Mouse (Mus musculus) hindbrain, embryonic 15.5 days (tissue): ENCODE measurements around the gene Zscan21. TPM values are rescaled to one million over a fixed set of nuclear protein-coding genes. Genes with fewer than 3 reads are reported as not detected.
"Not testable (repeated sequence)": the region's sequence is repeated elsewhere in the genome, so short reads cannot be mapped to it uniquely, and the experiment has no call there.

Experiments used
- ATAC-seq: fragments of 200-750 bp; cut with Nextera tagmentation; 2 replicates; pipeline ENCODE4 v1.8.0; 2017; ENCODE audit warnings: low read depth, moderate number of reproducible peaks, moderate TSS enrichment; ENCODE audit not compliant: low FRiP score
- H3K27ac ChIP-seq: fragments of 300-500 bp; sonication (generic); replicated peaks from 2 replicates; pipeline ENCODE4 v1.5.1; 2015; ENCODE audit warnings: mild to moderate bottlenecking, inconsistent platforms
- H3K27me3 ChIP-seq: fragments of 300-500 bp; sonication (generic); 2 replicates; pipeline ENCODE4 v1.6.1; 2015; ENCODE audit warnings: control low read depth, inconsistent platforms
- H3K36me3 ChIP-seq: fragments of 300-500 bp; sonication (generic); 2 replicates; pipeline ENCODE4 v1.6.1; 2015; ENCODE audit warnings: control low read depth, inconsistent platforms
- H3K4me1 ChIP-seq: fragments of 300-500 bp; sonication (generic); replicated peaks from 2 replicates; pipeline ENCODE4 v1.6.1; 2015; ENCODE audit warnings: control low read depth, inconsistent platforms
- H3K4me2 ChIP-seq: fragments of 300-500 bp; sonication (generic); 2 replicates; pipeline ENCODE4 v1.6.1; 2015; ENCODE audit warnings: moderate library complexity, mild to moderate bottlenecking, inconsistent platforms
- H3K4me3 ChIP-seq: fragments of 300-500 bp; sonication (generic); 2 replicates; pipeline ENCODE4 v1.5.1; 2015; ENCODE audit warnings: mild to moderate bottlenecking, inconsistent platforms
- H3K9ac ChIP-seq: fragments of 300-500 bp; sonication (generic); 2 replicates; pipeline ENCODE4 v1.6.1; 2015; ENCODE audit warnings: inconsistent platforms
- H3K9me3 ChIP-seq: fragments of 300-500 bp; sonication (generic); 2 replicates; pipeline ENCODE4 v1.6.1; 2016; ENCODE audit warnings: control low read depth, inconsistent platforms
- WGBS: fragments of 180-500 bp; shearing (Covaris S2); methylation state at CpG from one replicate; pipeline ENCODE4 v1.1.7; 2015; 5-methylcytosine and 5-hydroxymethylcytosine counted together
- polyA plus RNA-seq: library from polyadenylated mRNA; unstranded; fragments of >200 nt; fragmentation: Nextera tagmentation; extraction: Ambion mirVana; gene quantifications from 2 replicates; pipeline ENCODE4 v1.2.1, GENCODE M21; 2015

The Zscan21 gene
- polyA plus RNA-seq, 1 experiment from 2014 or later = 81.4 TPM

DNA sequence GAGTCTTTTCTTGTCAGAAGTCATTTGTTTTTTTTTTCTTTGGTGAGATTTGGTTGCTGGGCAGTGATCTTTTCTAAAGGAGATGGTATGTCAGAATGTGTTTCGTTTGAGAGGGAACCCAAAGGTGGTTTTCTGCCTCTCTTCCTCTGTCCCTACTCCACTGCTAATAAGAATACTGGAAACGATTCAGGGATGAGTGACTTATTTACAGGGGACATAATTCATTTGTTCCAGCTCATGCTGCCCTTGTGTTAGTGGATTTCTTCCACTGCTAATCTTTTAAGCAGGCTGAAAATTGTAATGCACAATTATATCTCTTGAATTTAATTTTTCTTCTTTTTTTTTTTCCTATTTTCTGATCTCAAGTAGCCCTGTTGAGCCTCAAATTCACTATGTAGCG is 29.9 kb upstream of the Zscan21 start:
- WGBS = 72% methylated on average over 3 of the region's 3 CpGs
- no peak overlapping the region; the same call in 1 of the 2 replicates for H3K9ac ChIP-seq
- peak overlapping the region; percentile 86; the same call in 1 of the 2 replicates for H3K4me3 ChIP-seq

DNA sequence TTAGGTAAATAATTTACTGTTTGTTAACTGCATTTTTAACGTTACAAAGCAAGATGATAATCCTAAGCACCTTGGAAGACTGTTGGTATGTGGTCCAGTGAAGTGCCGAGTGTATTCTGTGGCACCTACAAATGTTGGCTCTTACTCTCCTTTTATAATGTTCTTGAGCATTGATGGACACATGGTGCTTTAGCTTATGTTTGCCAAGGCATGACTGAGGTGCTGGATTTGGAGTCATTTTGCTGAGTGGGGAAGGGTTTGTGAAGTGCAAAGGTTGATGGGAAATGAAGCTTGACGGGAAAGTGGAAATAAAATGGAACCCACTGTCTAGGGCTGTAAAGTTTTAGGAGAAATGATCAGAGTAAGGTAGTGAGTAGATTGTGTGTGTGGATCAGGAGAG is 28.3 kb upstream of the Zscan21 start:
- no peaks in the 10 kb centered on the region for H3K9me3 ChIP-seq
- H3K4me3 ChIP-seq = no peak overlapping the region
- peaks cover 6% of the 10 kb centered on the region for H3K36me3 ChIP-seq
- no peak overlapping the region for H3K9ac ChIP-seq
- H3K4me2 ChIP-seq = no peak overlapping the region
- ATAC-seq = no peak
- 84% methylated on average over 3 of the region's 3 CpGs for WGBS
- H3K27me3 ChIP-seq = no peaks in the 10 kb centered on the region
- no peak overlapping the region for H3K27ac ChIP-seq
- H3K4me1 ChIP-seq = peaks cover 36% of the 10 kb centered on the region

More for the DNA sequence above, 29.9 kb upstream of the Zscan21 start:
- H3K4me1 ChIP-seq = peaks cover 36% of the 10 kb centered on the region
- H3K4me2 ChIP-seq = peak overlapping the region; percentile 78
- H3K36me3 ChIP-seq = no peaks in the 10 kb centered on the region
- no peak for ATAC-seq
- no peak overlapping the region for H3K27ac ChIP-seq
- no peaks in the 10 kb centered on the region for H3K9me3 ChIP-seq
- no peaks in the 10 kb centered on the region for H3K27me3 ChIP-seq

DNA sequence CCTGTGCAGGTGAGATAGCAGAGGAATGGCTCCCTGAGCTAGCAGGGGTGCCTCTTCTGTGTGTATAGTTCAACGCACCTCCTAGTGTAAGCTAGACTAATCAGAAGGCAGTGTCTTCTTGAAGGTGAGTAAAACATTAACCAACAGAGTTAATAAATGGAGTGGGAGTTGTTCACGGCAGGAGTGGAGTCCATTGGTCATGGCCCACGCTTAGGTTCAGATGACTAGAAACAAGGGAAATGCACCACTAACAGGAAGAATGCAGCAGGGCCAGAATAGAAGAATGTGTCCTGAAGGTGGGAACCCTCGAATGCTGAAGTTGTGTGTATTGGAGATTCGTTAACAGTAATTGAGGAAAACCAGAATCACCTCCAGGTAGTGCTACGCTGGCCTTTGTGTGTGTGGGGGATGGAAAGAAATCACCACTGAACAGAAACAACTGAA is 27.6 kb upstream of the Zscan21 start:
- no peak overlapping the region for H3K4me2 ChIP-seq
- 79% methylated on average over 6 of the region's 6 CpGs for WGBS
- no peaks in the 10 kb centered on the region for H3K9me3 ChIP-seq
- H3K27ac ChIP-seq = no peak overlapping the region
- no peak for ATAC-seq
- H3K9ac ChIP-seq = no peak overlapping the region
- H3K4me3 ChIP-seq = no peak overlapping the region
- H3K36me3 ChIP-seq = peaks cover 12% of the 10 kb centered on the region
- no peaks in the 10 kb centered on the region for H3K27me3 ChIP-seq
- H3K4me1 ChIP-seq = peaks cover 36% of the 10 kb centered on the region

DNA sequence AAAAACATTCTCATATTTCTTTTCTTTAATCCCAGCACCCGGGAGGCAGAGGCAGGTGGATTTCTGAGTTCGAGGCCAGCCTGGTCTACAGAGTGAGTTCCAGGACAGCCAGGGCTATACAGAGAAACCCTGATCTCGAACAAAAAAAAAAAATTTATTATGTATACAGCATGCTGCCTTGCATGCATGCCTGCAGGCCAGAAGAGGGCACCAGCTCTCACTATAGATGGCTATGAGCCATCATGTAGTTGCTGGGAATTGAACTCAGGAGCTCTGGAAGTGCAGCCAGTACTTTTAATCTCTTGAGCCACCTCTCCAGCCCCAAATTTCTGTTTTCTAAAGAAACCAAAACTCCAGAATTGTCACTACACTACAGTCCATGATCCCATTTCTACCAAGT is 26.4 kb upstream of the Zscan21 start:
- Histone ChIP-seq H3K4me2 (no peak overlapping the region), H3K36me3 (peaks cover 23% of the 10 kb centered on the region), H3K4me3 (no peak overlapping the region), H3K9ac (no peak overlapping the region), H3K27ac (no peak overlapping the region), H3K4me1 (peaks cover 32% of the 10 kb centered on the region), H3K9me3 (no peaks in the 10 kb centered on the region), H3K27me3 (no peaks in the 10 kb centered on the region)
- WGBS = 78% methylated on average over 3 of the region's 3 CpGs
- no peak for ATAC-seq

DNA sequence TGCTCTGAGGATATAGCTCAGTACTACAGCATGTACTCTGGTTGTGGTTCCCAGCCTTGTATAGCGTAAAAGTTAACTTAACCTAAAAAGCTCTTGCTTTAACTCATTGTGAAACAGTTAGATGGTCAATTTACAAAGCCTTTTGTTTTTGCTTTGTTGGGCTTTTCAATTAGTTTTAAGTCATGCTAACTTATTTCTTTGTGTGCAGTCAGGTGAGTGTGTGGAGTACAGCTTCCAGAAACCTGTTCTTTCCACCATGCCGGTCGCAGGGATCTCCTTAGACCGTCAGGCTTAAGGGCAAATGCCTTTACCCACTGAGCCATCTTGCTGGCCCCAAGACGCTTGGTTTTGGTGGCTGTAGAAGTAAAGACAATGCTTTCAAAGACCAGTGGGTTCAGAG is 26.0 kb upstream of the Zscan21 start:
- H3K36me3 ChIP-seq = peaks cover 26% of the 10 kb centered on the region
- H3K9me3 ChIP-seq = no peaks in the 10 kb centered on the region
- 93% methylated on average over 5 of the region's 5 CpGs for WGBS
- H3K4me1 ChIP-seq = peaks cover 32% of the 10 kb centered on the region
- no peak overlapping the region for H3K4me2 ChIP-seq
- no peaks in the 10 kb centered on the region for H3K27me3 ChIP-seq
- H3K4me3 ChIP-seq = no peak overlapping the region
- no peak overlapping the region for H3K9ac ChIP-seq
- H3K27ac ChIP-seq = no peak overlapping the region
- no peak for ATAC-seq

DNA sequence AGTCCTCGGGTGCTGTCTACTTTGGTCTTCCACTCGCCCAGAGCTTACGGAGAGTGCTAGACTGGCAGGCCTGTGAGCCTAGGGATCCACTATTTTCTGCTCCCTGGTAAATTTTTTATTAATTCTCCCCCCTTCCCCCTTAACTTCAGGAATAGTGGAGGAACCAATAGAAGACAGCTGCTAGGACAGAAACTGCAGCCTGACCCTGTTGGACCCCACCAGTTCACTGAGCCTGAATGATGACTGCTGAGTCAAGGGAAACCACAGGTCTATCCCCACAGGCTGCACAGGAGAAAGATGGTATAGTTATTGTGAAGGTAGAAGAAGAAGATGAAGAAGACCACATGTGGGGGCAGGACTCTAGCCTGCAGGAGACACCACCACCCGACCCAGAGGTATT is 23.9 kb upstream of the Zscan21 start:
- no peak for ATAC-seq
- no peaks in the 10 kb centered on the region for H3K27me3 ChIP-seq
- peaks cover 47% of the 10 kb centered on the region for H3K36me3 ChIP-seq
- H3K27ac ChIP-seq = no peak overlapping the region
- peaks cover 13% of the 10 kb centered on the region for H3K4me1 ChIP-seq
- no peak overlapping the region for H3K4me3 ChIP-seq
- no peaks in the 10 kb centered on the region for H3K9me3 ChIP-seq
- WGBS = 95% methylated on average over 4 of the region's 4 CpGs
- H3K9ac ChIP-seq = no peak overlapping the region
- no peak overlapping the region for H3K4me2 ChIP-seq

DNA sequence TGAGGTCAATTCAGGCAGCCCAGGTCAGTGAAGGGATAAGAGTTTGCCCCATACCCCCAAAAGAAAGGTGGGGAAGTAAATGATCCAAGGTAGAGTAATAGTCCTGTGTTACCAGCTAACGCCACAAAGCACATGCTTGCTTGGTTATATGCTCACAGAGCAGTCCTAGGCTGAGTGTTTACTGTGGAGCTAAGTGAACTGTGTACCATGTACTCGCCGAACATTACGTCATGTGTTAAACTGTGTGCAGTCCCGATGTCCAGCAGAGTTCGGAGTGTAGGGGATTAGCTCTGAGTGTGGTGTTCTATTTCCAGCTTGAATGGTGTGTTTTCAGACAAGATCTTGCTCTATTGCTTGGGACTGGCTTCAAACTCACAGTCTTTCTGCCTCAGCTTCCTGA is 22.2 kb upstream of the Zscan21 start:
- H3K4me1 ChIP-seq = no peaks in the 10 kb centered on the region
- H3K27me3 ChIP-seq = no peaks in the 10 kb centered on the region
- H3K9ac ChIP-seq = no peak overlapping the region
- H3K36me3 ChIP-seq = peaks cover 64% of the 10 kb centered on the region
- no peak overlapping the region for H3K4me3 ChIP-seq
- 93% methylated on average over 6 of the region's 6 CpGs for WGBS
- no peak for ATAC-seq
- H3K9me3 ChIP-seq = no peaks in the 10 kb centered on the region
- H3K27ac ChIP-seq = no peak overlapping the region
- no peak overlapping the region for H3K4me2 ChIP-seq

DNA sequence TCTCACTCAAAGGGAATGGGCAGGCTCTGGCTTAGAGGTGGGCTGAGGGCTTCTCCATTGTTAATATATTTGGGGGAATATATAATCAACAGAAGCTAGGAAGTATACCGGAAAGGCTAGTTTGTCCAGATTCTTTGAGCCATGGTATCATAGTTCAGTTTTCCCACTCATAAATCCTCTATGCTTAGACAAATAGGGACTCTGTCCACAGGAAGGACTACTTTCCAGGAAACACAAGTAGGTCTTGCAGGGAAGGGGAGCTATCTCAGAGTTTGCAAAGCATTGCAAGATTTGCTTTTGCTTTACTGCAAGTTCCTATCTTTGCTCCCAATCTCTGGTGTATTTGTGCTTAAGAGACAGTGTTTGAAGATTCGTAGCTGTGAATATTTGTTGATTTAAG is 11.7 kb upstream of the Zscan21 start:
- peaks cover 58% of the 10 kb centered on the region for H3K36me3 ChIP-seq
- WGBS = 95% methylated on average over 2 of the region's 2 CpGs
- no peak overlapping the region for H3K4me3 ChIP-seq
- H3K9me3 ChIP-seq = no peaks in the 10 kb centered on the region
- no peak overlapping the region for H3K27ac ChIP-seq
- ATAC-seq = no peak
- H3K9ac ChIP-seq = no peak overlapping the region
- H3K4me2 ChIP-seq = no peak overlapping the region
- no peaks in the 10 kb centered on the region for H3K4me1 ChIP-seq
- H3K27me3 ChIP-seq = no peaks in the 10 kb centered on the region

DNA sequence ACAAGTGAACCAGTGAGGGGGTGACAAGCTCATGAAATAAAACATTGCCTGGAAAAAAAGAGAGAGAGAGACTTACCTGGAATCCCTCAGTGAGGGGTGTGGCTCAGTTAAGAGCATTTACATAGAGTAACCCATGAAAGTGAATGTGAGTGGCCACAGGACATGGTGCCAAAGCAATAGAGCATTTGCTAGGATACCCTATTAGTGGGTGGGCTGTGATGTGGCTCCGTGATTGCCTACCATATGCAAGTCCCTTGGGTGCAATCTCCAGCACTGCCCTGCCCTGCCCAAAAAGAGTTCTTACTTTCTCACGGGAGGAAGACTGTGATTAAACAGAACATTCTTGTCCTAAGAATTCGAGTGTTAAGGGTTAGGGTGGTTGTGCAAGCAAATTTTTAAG is 9.6 kb upstream of the Zscan21 start:
- Histone ChIP-seq H3K36me3 (peaks cover 36% of the 10 kb centered on the region), H3K4me2 (no peak overlapping the region), H3K9ac (no peak overlapping the region), H3K4me1 (no peaks in the 10 kb centered on the region), H3K9me3 (no peaks in the 10 kb centered on the region), H3K4me3 (no peak overlapping the region), H3K27me3 (no peaks in the 10 kb centered on the region), H3K27ac (no peak overlapping the region)
- 75% methylated on average over 3 of the region's 3 CpGs for WGBS
- ATAC-seq = no peak

DNA sequence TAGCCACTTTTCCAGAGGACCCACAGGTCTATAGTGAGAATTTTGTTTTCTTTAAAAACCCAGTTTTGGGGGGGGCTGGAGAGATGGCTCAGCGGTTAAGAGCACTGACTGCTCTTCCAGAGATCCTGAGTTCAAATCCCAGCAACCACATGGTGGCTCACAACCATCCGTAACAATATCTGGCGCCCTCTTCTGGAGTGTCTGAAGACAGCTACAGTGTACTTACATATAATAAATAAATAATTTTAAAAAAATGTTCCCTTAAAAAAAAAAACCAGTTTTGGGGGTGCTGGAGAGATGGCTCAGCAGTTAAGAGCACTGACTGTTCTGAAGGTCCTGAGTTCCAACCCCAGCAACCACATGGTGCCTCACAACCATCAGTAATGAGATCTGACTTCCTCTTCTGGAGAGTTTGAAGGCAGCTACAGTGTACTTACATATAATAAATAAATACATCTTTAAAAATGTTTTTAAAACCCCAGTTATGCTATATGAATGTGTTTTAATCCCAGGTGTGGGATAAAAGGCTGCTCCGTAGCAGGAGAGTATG is 6.8 kb upstream of the Zscan21 start:
- not testable (repeated sequence) for H3K27ac ChIP-seq, H3K27me3 ChIP-seq, H3K4me3 ChIP-seq, H3K9me3 ChIP-seq, H3K36me3 ChIP-seq, H3K9ac ChIP-seq, H3K4me2 ChIP-seq, ATAC-seq, H3K4me1 ChIP-seq
- 55% methylated on average over 4 of the region's 4 CpGs for WGBS

DNA sequence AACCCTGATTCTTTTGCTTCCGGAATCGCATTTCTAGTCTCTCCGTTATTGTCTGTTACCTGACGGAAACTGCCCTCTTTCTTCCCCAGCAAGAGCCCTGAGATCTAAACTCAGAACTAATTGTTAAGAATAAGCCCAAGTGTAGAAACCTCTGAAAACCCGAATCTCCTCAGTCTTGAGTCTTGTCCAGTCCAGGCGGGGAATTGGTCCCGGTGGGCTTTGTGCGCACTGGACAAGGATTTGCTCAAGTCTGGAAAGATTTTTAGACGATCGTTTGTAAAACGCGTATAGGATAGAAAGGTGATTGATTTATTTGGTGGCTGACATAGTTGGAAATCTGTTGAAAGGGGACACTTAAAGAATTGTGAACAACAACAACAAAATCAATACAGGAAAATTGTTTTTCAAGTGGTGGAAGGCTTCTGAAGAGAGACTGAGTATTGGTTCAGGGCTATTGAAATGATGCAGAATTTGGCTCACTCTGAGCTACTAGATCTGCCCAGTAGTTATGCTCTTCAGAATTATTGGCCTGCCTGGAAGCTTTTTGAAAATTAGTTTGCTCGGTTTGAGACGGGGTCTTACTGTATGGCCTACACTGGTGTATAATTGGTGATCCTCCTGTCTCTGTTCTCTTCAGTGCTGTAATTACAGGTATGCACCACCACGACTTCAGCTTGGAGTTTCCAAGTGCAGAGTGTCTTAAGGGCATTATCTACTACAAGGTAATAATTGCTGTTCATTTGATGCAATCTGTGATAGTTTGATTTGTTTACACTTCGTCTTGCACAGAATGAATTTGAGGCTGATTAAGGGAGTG is 704 bp downstream of the Zscan21 start:
- 6% methylated on average over 16 of the region's 16 CpGs for WGBS
- peak overlapping the region; percentile 61 for H3K4me2 ChIP-seq
- H3K9me3 ChIP-seq = no peaks in the 10 kb centered on the region
- ATAC-seq = peak; percentile 60
- H3K27ac ChIP-seq = peak overlapping the region; percentile 97
- no peaks in the 10 kb centered on the region for H3K27me3 ChIP-seq
- peak overlapping the region; percentile 89 for H3K4me3 ChIP-seq
- peak overlapping the region; percentile 89 for H3K9ac ChIP-seq
- peaks cover 15% of the 10 kb centered on the region for H3K36me3 ChIP-seq
- peaks cover 27% of the 10 kb centered on the region for H3K4me1 ChIP-seq

DNA sequence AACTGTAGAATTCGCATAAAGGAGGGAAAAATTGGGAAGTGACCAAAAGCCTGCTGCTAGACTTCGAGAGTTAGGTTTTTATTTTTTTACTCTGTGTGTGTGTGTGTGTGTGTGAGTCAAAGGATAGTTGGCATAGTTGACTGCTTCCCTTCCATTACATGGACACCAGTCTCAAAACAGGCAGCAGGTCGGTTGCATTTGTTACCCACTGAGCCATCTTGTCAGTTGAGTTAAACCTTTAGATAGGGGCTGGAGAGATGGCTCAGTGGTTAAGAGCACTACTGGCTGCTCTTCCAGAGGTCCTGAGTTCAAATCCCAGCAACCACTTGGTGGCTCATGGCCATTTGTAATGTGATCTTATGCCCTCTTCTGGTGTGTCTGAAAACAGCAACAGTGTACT is 1.3 kb downstream of the Zscan21 start:
- Histone ChIP-seq H3K9ac (peak overlapping the region; percentile 89), H3K27me3 (no peaks in the 10 kb centered on the region), H3K4me3 (peak overlapping the region; percentile 89), H3K27ac (no peak overlapping the region), H3K4me2 (peak overlapping the region; percentile 61), H3K4me1 (peaks cover 27% of the 10 kb centered on the region), H3K36me3 (peaks cover 17% of the 10 kb centered on the region), H3K9me3 (no peaks in the 10 kb centered on the region)
- no peak for ATAC-seq
- 75% methylated on average over 3 of the region's 3 CpGs for WGBS
